Mouse (Mus musculus) forebrain, embryonic 10.5 days (tissue): ENCODE measurements around the gene Agbl5. TPM values are rescaled to one million over a fixed set of nuclear protein-coding genes. Genes with fewer than 3 reads are reported as not detected.

Experiments
- DNase-seq: peaks from one replicate; pipeline ENCODE4 v3.0.0-alpha.2; 2017; ENCODE audit warnings: low spot score; ENCODE audit errors: extremely low spot score
- H3K27ac ChIP-seq: fragments of 300-500 bp; sonication (generic); 2 replicates; pipeline ENCODE4 v1.5.1; 2016; ENCODE audit warnings: mild to moderate bottlenecking
- H3K27me3 ChIP-seq: fragments of 300-500 bp; sonication (generic); 2 replicates; pipeline ENCODE4 v1.6.1; 2016; ENCODE audit warnings: mild to moderate bottlenecking; ENCODE audit not compliant: poor library complexity, severe bottlenecking
- H3K36me3 ChIP-seq: fragments of 300-500 bp; sonication (generic); replicated peaks from 2 replicates; pipeline ENCODE4 v1.6.1; 2016; ENCODE audit warnings: mild to moderate bottlenecking, moderate library complexity
- H3K4me1 ChIP-seq: fragments of 300-500 bp; sonication (generic); 2 replicates; pipeline ENCODE4 v1.6.1; 2016
- H3K4me3 ChIP-seq: fragments of 300-500 bp; sonication (generic); 2 replicates; pipeline ENCODE4 v1.5.1; 2016; ENCODE audit warnings: mild to moderate bottlenecking, moderate library complexity
- H3K9me3 ChIP-seq: fragments of 300-500 bp; sonication (generic); 2 replicates; pipeline ENCODE4 v1.6.1; 2016; ENCODE audit warnings: mild to moderate bottlenecking, moderate library complexity
- WGBS: fragments of 180-500 bp; shearing (Covaris S2); methylation state at CpG from one replicate; pipeline ENCODE4 v1.1.7; 2016; 5-methylcytosine and 5-hydroxymethylcytosine counted together
- polyA plus RNA-seq: library from polyadenylated mRNA; unstranded; fragments of >200 nt; fragmentation: Nextera tagmentation; extraction: Ambion mirVana; gene quantifications from 2 replicates; pipeline ENCODE4 v1.2.1, GENCODE M21; 2016

Gene Agbl5
- polyA plus RNA-seq, 1 experiment from 2014 or later: 19.9 TPM

GRCm38 (mm10) chr5:30916841-30917240 lies 28.3 kb downstream of the Agbl5 start:
- Histone ChIP-seq H3K27ac (peak overlapping the region; percentile 87), H3K27me3 (no peaks in the 10 kb centered on the region; the same call in 1 of the 2 replicates), H3K36me3 (peaks cover 38% of the 10 kb centered on the region), H3K9me3 (no peaks in the 10 kb centered on the region), H3K4me3 (no peak overlapping the region), H3K4me1 (peaks cover 93% of the 10 kb centered on the region)
- WGBS: 94% methylated on average over 9 of the region's 9 CpGs
- no peak for DNase-seq

GRCm38 (mm10) chr5:30917348-30917747 lies 28.9 kb downstream of the Agbl5 start:
- Histone ChIP-seq H3K27me3 (no peaks in the 10 kb centered on the region; the same call in 1 of the 2 replicates), H3K36me3 (peaks cover 38% of the 10 kb centered on the region), H3K9me3 (no peaks in the 10 kb centered on the region), H3K4me1 (peaks cover 93% of the 10 kb centered on the region), H3K4me3 (no peak overlapping the region), H3K27ac (peak overlapping the region; percentile 87)
- WGBS: 87% methylated on average over 11 of the region's 11 CpGs
- DNase-seq: no peak

DNA sequence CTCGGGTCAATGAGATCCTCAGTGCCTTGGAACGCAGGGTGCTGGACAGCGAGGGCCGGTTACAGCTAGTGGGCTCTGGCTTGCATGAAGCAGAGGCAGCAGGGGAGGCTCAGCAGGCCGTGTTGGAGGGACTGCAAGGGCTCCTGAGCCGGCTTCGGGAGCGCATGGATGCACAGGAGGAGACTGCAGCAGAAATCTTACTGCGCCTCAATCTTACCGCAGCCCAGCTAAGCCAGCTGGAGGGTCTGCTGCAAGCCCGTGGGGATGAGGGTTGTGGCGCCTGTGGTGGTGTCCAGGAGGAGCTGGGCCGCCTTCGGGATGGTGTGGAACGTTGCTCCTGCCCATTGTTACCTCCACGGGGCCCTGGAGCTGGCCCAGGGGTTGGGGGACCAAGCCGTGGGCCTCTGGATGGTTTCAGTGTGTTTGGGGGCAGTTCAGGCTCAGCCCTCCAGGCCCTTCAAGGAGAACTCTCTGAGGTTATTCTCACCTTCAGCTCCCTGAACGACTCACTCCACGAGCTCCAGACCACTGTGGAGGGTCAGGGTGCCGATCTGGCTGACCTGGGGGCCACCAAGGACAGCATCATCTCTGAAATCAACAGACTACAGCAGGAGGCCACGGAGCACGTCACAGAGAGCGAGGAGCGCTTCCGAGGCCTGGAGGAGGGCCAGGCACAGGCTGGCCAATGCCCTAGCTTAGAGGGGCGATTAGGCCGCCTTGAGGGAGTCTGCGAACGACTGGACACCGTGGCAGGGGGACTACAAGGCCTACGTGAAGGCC lies 29.6 kb downstream of the Agbl5 start:
- H3K36me3 ChIP-seq: peaks cover 38% of the 10 kb centered on the region
- DNase-seq: no peak
- H3K4me3 ChIP-seq: 0 out of 2 replicates have a peak overlapping the region, but pooled peaks have one; percentile 6
- H3K27ac ChIP-seq: peak overlapping the region; percentile 51
- peaks cover 6% of the 10 kb centered on the region for H3K27me3 ChIP-seq
- H3K9me3 ChIP-seq: no peaks in the 10 kb centered on the region
- 86% methylated on average over 31 of the region's 31 CpGs for WGBS
- H3K4me1 ChIP-seq: peaks cover 93% of the 10 kb centered on the region

GRCm38 (mm10) chr5:30918691-30919090 lies 30.2 kb downstream of the Agbl5 start:
- H3K27ac ChIP-seq: peak overlapping the region; percentile 51
- peaks cover 88% of the 10 kb centered on the region for H3K4me1 ChIP-seq
- WGBS: 84% methylated on average over 8 of the region's 8 CpGs
- 0 out of 2 replicates have a peak overlapping the region, but pooled peaks have one; percentile 6 for H3K4me3 ChIP-seq
- DNase-seq: no peak
- H3K27me3 ChIP-seq: peaks cover 6% of the 10 kb centered on the region
- H3K36me3 ChIP-seq: peaks cover 38% of the 10 kb centered on the region
- H3K9me3 ChIP-seq: no peaks in the 10 kb centered on the region

GRCm38 (mm10) chr5:30919831-30920614 lies 31.5 kb downstream of the Agbl5 start:
- 76% methylated on average over 11 of the region's 11 CpGs for WGBS
- no peaks in the 10 kb centered on the region for H3K9me3 ChIP-seq
- DNase-seq: no peak
- H3K4me3 ChIP-seq: peak overlapping the region; percentile 62; the same call in 1 of the 2 replicates
- H3K27me3 ChIP-seq: peaks cover 6% of the 10 kb centered on the region
- H3K36me3 ChIP-seq: peaks cover 38% of the 10 kb centered on the region
- H3K4me1 ChIP-seq: peaks cover 74% of the 10 kb centered on the region
- peak overlapping the region; percentile 87; the same call in 1 of the 2 replicates for H3K27ac ChIP-seq

- Histone ChIP-seq H3K9me3 (no peaks in the 10 kb centered on the region), H3K27me3 (peaks cover 6% of the 10 kb centered on the region), H3K4me1 (peaks cover 68% of the 10 kb centered on the region), H3K4me3 (peak overlapping the region; percentile 62), H3K27ac (peak overlapping the region; percentile 87), H3K36me3 (peaks cover 38% of the 10 kb centered on the region)
- WGBS: 70% methylated on average over 19 of the region's 19 CpGs
- no peak for DNase-seq
These were observed 32.1 kb downstream of the Agbl5 start for GRCm38 (mm10) chr5:30920621-30921020.

- Histone ChIP-seq H3K9me3 (no peaks in the 10 kb centered on the region), H3K4me3 (peak within 1 kb of the TSS; percentile 62), H3K27ac (peak within 1 kb of the TSS; percentile 87), H3K27me3 (peaks cover 6% of the 10 kb centered on the region), H3K36me3 (peaks cover 38% of the 10 kb centered on the region), H3K4me1 (peaks cover 60% of the 10 kb centered on the region)
- WGBS: 2% methylated on average over 40 of the region's 40 CpGs
- peak; percentile 96 for DNase-seq
These were observed 33.0 kb downstream of the Agbl5 start, which contains the start of gene Khk for GRCm38 (mm10) chr5:30921256-30922033. Gene Khk, plus strand, starts transcription at chr5:30921431.

GRCm38 (mm10) chr5:30922581-30923041 lies 34.1 kb downstream of the Agbl5 start:
- WGBS: 79% methylated on average over 10 of the region's 10 CpGs
- Histone ChIP-seq H3K4me3 (peak overlapping the region; percentile 62; the same call in 1 of the 2 replicates), H3K4me1 (peaks cover 49% of the 10 kb centered on the region), H3K36me3 (peaks cover 30% of the 10 kb centered on the region), H3K27me3 (peaks cover 6% of the 10 kb centered on the region), H3K9me3 (no peaks in the 10 kb centered on the region), H3K27ac (0 out of 2 replicates have a peak overlapping the region, but pooled peaks have one; percentile 87)
- no peak for DNase-seq

- Histone ChIP-seq H3K9me3 (no peaks in the 10 kb centered on the region), H3K4me3 (peak overlapping the region; percentile 62; the same call in 1 of the 2 replicates), H3K4me1 (peaks cover 49% of the 10 kb centered on the region), H3K36me3 (peaks cover 25% of the 10 kb centered on the region), H3K27me3 (peaks cover 6% of the 10 kb centered on the region), H3K27ac (no peak overlapping the region)
- DNase-seq: no peak
- 88% methylated on average over 6 of the region's 6 CpGs for WGBS
These were observed 34.6 kb downstream of the Agbl5 start for GRCm38 (mm10) chr5:30923119-30923518.

- no peak for DNase-seq
- Histone ChIP-seq H3K4me3 (no peak overlapping the region), H3K4me1 (peaks cover 41% of the 10 kb centered on the region), H3K27me3 (peaks cover 6% of the 10 kb centered on the region), H3K9me3 (no peaks in the 10 kb centered on the region), H3K27ac (no peak overlapping the region), H3K36me3 (peaks cover 10% of the 10 kb centered on the region)
- 80% methylated on average over 8 of the region's 8 CpGs for WGBS
These were observed 36.1 kb downstream of the Agbl5 start for GRCm38 (mm10) chr5:30924614-30925013.

- no peak for DNase-seq
- 91% methylated on average over 5 of the region's 5 CpGs for WGBS
- H3K4me3 ChIP-seq: no peak overlapping the region
- peaks cover 35% of the 10 kb centered on the region for H3K4me1 ChIP-seq
- H3K36me3 ChIP-seq: peaks cover 4% of the 10 kb centered on the region; the same call in 1 of the 2 replicates
- no peaks in the 10 kb centered on the region for H3K9me3 ChIP-seq
- no peak overlapping the region for H3K27ac ChIP-seq
- peaks cover 6% of the 10 kb centered on the region; the same call in 1 of the 2 replicates for H3K27me3 ChIP-seq
These were observed 36.7 kb downstream of the Agbl5 start for GRCm38 (mm10) chr5:30925217-30925616.

DNA sequence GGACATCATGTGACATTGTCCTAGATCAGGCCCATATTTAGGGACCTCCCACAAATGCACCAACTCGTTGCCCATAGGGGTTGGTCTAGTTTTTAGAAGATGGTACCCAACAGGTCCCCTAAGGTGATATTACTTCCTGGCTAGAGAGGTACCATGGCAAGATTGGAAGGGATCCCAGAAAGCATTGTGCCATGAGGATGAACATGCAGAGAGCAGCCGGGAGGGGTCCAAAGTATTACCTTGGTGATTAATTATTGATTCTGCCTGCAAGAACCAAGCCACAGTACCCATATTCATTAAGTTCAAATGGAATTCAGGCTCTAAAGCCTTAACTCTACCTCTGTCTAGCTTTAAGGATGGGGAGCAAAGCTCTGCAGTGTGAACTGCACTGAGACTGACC lies 37.6 kb downstream of the Agbl5 start:
- H3K9me3 ChIP-seq: no peaks in the 10 kb centered on the region
- no peak for DNase-seq
- peaks cover 6% of the 10 kb centered on the region; the same call in 1 of the 2 replicates for H3K27me3 ChIP-seq
- H3K36me3 ChIP-seq: no peaks in the 10 kb centered on the region
- H3K27ac ChIP-seq: no peak overlapping the region
- H3K4me1 ChIP-seq: peaks cover 27% of the 10 kb centered on the region
- 87% methylated on average over 2 of the region's 2 CpGs for WGBS
- H3K4me3 ChIP-seq: no peak overlapping the region
